Mouse (Mus musculus) embryonic facial prominence, embryonic 11.5 days (tissue): ENCODE measurements around the gene Sult1e1. TPM values are rescaled to one million over a fixed set of nuclear protein-coding genes. Genes with fewer than 3 reads are reported as not detected.

ENCODE experiments used
- ATAC-seq: fragments of 200-750 bp; cut with Nextera tagmentation; replicated peaks from 2 replicates; pipeline ENCODE4 v1.8.0; 2017; ENCODE audit warnings: low read depth; ENCODE audit not compliant: insufficient number of reproducible peaks, low FRiP score, low TSS enrichment
- DNase-seq: peaks from one replicate; pipeline ENCODE4 v3.0.0-alpha.2; 2015; ENCODE audit warnings: low spot score
- H3K27ac ChIP-seq: fragments of 300-500 bp; sonication (generic); replicated peaks from 2 replicates; pipeline ENCODE4 v1.5.1; 2014; ENCODE audit warnings: mild to moderate bottlenecking, low read depth, low read length, control low read depth
- H3K27me3 ChIP-seq: fragments of 300-500 bp; sonication (generic); 2 replicates; pipeline ENCODE4 v1.6.1; 2014; ENCODE audit warnings: mild to moderate bottlenecking, low read length, moderate library complexity, mixed read lengths; ENCODE audit not compliant: control insufficient read depth, insufficient read depth
- H3K36me3 ChIP-seq: fragments of 300-500 bp; sonication (generic); replicated peaks from 2 replicates; pipeline ENCODE4 v1.6.1; 2014; ENCODE audit warnings: low read depth, mild to moderate bottlenecking, low read length, moderate library complexity, mixed read lengths; ENCODE audit not compliant: control insufficient read depth, insufficient read depth
- H3K4me1 ChIP-seq: fragments of 300-500 bp; sonication (generic); 2 replicates; pipeline ENCODE4 v1.6.1; 2014; ENCODE audit warnings: low read length, mixed read lengths; ENCODE audit not compliant: control insufficient read depth, insufficient read depth
- H3K4me2 ChIP-seq: fragments of 300-500 bp; sonication (generic); 2 replicates; pipeline ENCODE4 v1.6.1; 2014; ENCODE audit warnings: low read depth, mild to moderate bottlenecking, control low read depth, low read length, moderate library complexity
- H3K4me3 ChIP-seq: fragments of 300-500 bp; sonication (generic); 2 replicates; pipeline ENCODE4 v1.5.1; 2014; ENCODE audit warnings: low read depth, low read length, control low read depth
- H3K9ac ChIP-seq: fragments of 300-500 bp; sonication (generic); replicated peaks from 2 replicates; pipeline ENCODE4 v1.6.1; 2014; ENCODE audit warnings: mild to moderate bottlenecking, control low read depth, low read length
- H3K9me3 ChIP-seq: fragments of 300-500 bp; sonication (generic); replicated peaks from 2 replicates; pipeline ENCODE4 v1.6.1; 2016; ENCODE audit warnings: mild to moderate bottlenecking, low read length, inconsistent platforms, mixed read lengths; ENCODE audit not compliant: control insufficient read depth
- WGBS: fragments of 180-500 bp; shearing (Covaris S2); extraction: QIAGEN DNeasy Blood & Tissue Kit; methylation state at CpG from one replicate; pipeline ENCODE4 v1.1.7; 2014; 5-methylcytosine and 5-hydroxymethylcytosine counted together
- microRNA-seq: library from miRNA; unstranded; fragments of <30 nt; microRNA quantifications from one replicate; pipeline ENCODE4, GENCODE M21; 2016; ENCODE audit warnings: borderline number of aligned reads
- polyA plus RNA-seq: library from polyadenylated mRNA; unstranded; fragments of >200 nt; fragmentation: Nextera tagmentation; extraction: Ambion mirVana; gene quantifications from 2 replicates; pipeline ENCODE4 v1.2.1, GENCODE M21; 2014

Gene Sult1e1
- polyA plus RNA-seq, 1 experiment from 2014 or later, result 2.3 TPM

DNA sequence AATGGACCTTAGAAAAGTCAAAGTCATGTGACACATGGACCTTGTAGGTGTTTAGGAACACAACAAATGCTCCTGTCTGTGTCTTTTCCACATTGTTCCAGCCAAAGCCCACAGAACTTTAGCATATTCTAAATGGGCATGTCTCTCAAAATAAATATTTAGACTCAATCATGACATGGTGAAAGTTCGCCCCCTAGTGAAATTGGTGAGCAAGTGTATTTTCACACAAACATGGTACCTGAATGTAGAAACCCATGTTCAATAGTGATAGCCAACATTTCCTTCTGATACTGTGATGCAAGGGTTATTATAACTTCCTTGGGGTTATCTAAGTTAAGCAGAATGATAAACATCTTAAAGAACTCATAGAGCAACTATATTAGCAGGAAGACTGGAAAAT lies 40.5 kb downstream of the Sult1e1 start:
- no peak for ATAC-seq
- Histone ChIP-seq H3K4me2 (no peak overlapping the region), H3K36me3 (no peaks in the 10 kb centered on the region), H3K4me1 (no peaks in the 10 kb centered on the region), H3K27ac (no peak overlapping the region), H3K9me3 (no peaks in the 10 kb centered on the region), H3K9ac (no peak overlapping the region), H3K27me3 (no peaks in the 10 kb centered on the region), H3K4me3 (no peak overlapping the region)
- 37% methylated on average over 1 of the region's 1 CpGs for WGBS
- peak; percentile 6 for DNase-seq

- H3K4me1 ChIP-seq, result no peaks in the 10 kb centered on the region
- WGBS, result 86% methylated on average over 2 of the region's 2 CpGs
- no peak within 1 kb of the TSS for H3K4me2 ChIP-seq
- no peak within 1 kb of the TSS for H3K9ac ChIP-seq
- H3K27me3 ChIP-seq, result no peaks in the 10 kb centered on the region
- H3K4me3 ChIP-seq, result no peak within 1 kb of the TSS
- no peak within 1 kb of the TSS for H3K27ac ChIP-seq
- H3K36me3 ChIP-seq, result no peaks in the 10 kb centered on the region
- no peaks in the 10 kb centered on the region for H3K9me3 ChIP-seq
- ATAC-seq, result no peak
- DNase-seq, result no peak
Observed at GRCm38 (mm10) chr5:87538111-87538510, 53.3 kb downstream of the Sult1e1 start, which contains the start of gene Sult1b1. Sult1b1 (minus strand) TSS chr5:87538195.

GRCm38 (mm10) chr5:87535994-87536644 lies 55.3 kb downstream of the Sult1e1 start:
- no peak for ATAC-seq

DNA sequence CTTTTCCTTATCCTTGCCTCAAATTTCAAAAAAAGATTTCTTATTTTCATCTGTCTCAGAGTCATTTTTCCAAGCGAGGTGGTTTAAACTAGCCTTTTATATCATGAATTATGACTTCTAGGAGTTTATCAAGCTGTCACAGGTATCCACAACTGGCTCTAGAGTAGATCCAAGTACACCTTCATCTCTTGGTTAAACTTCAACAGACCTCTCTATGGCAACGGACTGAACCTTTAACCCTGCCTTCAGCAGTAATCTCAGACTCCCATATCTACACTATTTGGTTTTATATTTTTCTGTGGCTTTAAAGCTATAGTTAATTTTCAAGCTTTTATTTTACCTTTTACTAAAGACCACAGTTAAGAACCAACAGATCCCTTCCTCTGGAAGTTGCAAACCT lies 59.1 kb downstream of the Sult1e1 start:
- Histone ChIP-seq H3K4me3 (no peak overlapping the region), H3K27me3 (no peaks in the 10 kb centered on the region), H3K4me2 (no peak overlapping the region), H3K27ac (no peak overlapping the region), H3K4me1 (no peaks in the 10 kb centered on the region), H3K9ac (no peak overlapping the region), H3K9me3 (no peaks in the 10 kb centered on the region), H3K36me3 (no peaks in the 10 kb centered on the region)
- ATAC-seq (no peak), DNase-seq (no peak)
- 77% methylated on average over 2 of the region's 2 CpGs for WGBS

More at GRCm38 (mm10) chr5:87535994-87536644, 55.3 kb downstream of the Sult1e1 start:
- no peaks in the 10 kb centered on the region for H3K36me3 ChIP-seq
- no peak for DNase-seq
- H3K4me3 ChIP-seq, result no peak overlapping the region
- no peaks in the 10 kb centered on the region for H3K9me3 ChIP-seq
- H3K27ac ChIP-seq, result no peak overlapping the region
- H3K27me3 ChIP-seq, result no peaks in the 10 kb centered on the region
- H3K4me1 ChIP-seq, result no peaks in the 10 kb centered on the region
- no peak overlapping the region for H3K9ac ChIP-seq
- H3K4me2 ChIP-seq, result no peak overlapping the region
- WGBS, result 69% methylated on average over 4 of the region's 4 CpGs

Small RNAs within 50 kb of the gene (microRNA-seq; reads per million reads assigned to microRNA genes)
- not detected for gene Mir3969

Other genes starting within 250 kb of the Sult1e1 start
- not detected in 2 replicates for gene Ugt2b38, start 167.4 kb downstream of the Sult1e1 start, polyA plus RNA-seq
- not detected in 2 replicates for gene Ugt2a2, start 109.3 kb downstream of the Sult1e1 start, polyA plus RNA-seq
- gene Gm43638, start 104.8 kb downstream of the Sult1e1 start, polyA plus RNA-seq, result not detected in 2 replicates
- 0.70 and 1.6 TPM in 2 replicates for gene Ugt2a1, start 100.7 kb downstream of the Sult1e1 start, polyA plus RNA-seq
- gene Sult1b1, start 53.4 kb downstream of the Sult1e1 start, polyA plus RNA-seq, result 0.29 TPM in 1 of 2 replicates, not detected in the other
- gene Sult1d1, start 22.6 kb downstream of the Sult1e1 start, polyA plus RNA-seq, result not detected in 2 replicates
- not detected in 2 replicates for gene Csn1s1, start 74.6 kb upstream of the Sult1e1 start, polyA plus RNA-seq
- not detected in 2 replicates for gene Csn2, start 108.0 kb upstream of the Sult1e1 start, polyA plus RNA-seq
- gene Csn1s2a, start 183.0 kb upstream of the Sult1e1 start, polyA plus RNA-seq, result not detected in 2 replicates
- gene Csn1s2b, start 216.5 kb upstream of the Sult1e1 start, polyA plus RNA-seq, result not detected in 2 replicates
- not detected in 2 replicates for gene Prr27, start 234.1 kb upstream of the Sult1e1 start, polyA plus RNA-seq